Mouse (Mus musculus) forebrain, embryonic 11.5 days (tissue): ENCODE data around the gene Ptprz1. TPM values are rescaled to one million over a fixed set of nuclear protein-coding genes. Genes with fewer than 3 reads are reported as not detected.
"Not testable (repeated sequence)": the region's sequence is repeated elsewhere in the genome, so short reads cannot be mapped to it uniquely, and the experiment has no call there.

Source experiments
- ATAC-seq: fragments of 200-750 bp; cut with Nextera tagmentation; replicated peaks from 2 replicates; pipeline ENCODE4 v1.8.0; 2017; ENCODE audit warnings: moderate TSS enrichment; ENCODE audit not compliant: low FRiP score
- DNase-seq: peaks from one replicate; pipeline ENCODE4 v3.0.0-alpha.2; 2017; ENCODE audit warnings: low spot score
- H3K27ac ChIP-seq: fragments of 300-500 bp; sonication (generic); 2 replicates; pipeline ENCODE4 v1.5.1; 2014; ENCODE audit warnings: low read depth, low read length
- H3K27me3 ChIP-seq: fragments of 300-500 bp; sonication (generic); 2 replicates; pipeline ENCODE4 v1.6.1; 2014; ENCODE audit warnings: mild to moderate bottlenecking, low read length, mixed read lengths; ENCODE audit not compliant: control insufficient read depth, insufficient read depth
- H3K36me3 ChIP-seq: fragments of 300-500 bp; sonication (generic); 2 replicates; pipeline ENCODE4 v1.6.1; 2014; ENCODE audit warnings: mild to moderate bottlenecking, low read length, moderate library complexity, mixed read lengths; ENCODE audit not compliant: control insufficient read depth, insufficient read depth
- H3K4me1 ChIP-seq: fragments of 300-500 bp; sonication (generic); replicated peaks from 2 replicates; pipeline ENCODE4 v1.6.1; 2014; ENCODE audit warnings: low read length, mixed read lengths; ENCODE audit not compliant: control insufficient read depth, insufficient read depth
- H3K4me2 ChIP-seq: fragments of 300-500 bp; sonication (generic); 2 replicates; pipeline ENCODE4 v1.6.1; 2014; ENCODE audit warnings: low read depth, mild to moderate bottlenecking, low read length, moderate library complexity, mixed read lengths; ENCODE audit not compliant: severe bottlenecking
- H3K4me3 ChIP-seq: fragments of 300-500 bp; sonication (generic); 2 replicates; pipeline ENCODE4 v1.5.1; 2014; ENCODE audit warnings: low read depth, low read length
- H3K9ac ChIP-seq: fragments of 300-500 bp; sonication (generic); 2 replicates; pipeline ENCODE4 v1.6.1; 2014; ENCODE audit warnings: low read length
- H3K9me3 ChIP-seq: fragments of 300-500 bp; sonication (generic); 2 replicates; pipeline ENCODE4 v1.6.1; 2016; ENCODE audit warnings: low read length, mixed read lengths; ENCODE audit not compliant: control insufficient read depth
- WGBS: fragments of 180-500 bp; shearing (Covaris S2); extraction: QIAGEN DNeasy Blood & Tissue Kit; methylation state at CpG from one replicate; pipeline ENCODE4 v1.1.7; 2014; 5-methylcytosine and 5-hydroxymethylcytosine counted together
- polyA plus RNA-seq: library from polyadenylated mRNA; unstranded; fragments of >200 nt; fragmentation: Nextera tagmentation; extraction: Ambion mirVana; gene quantifications from 2 replicates; pipeline ENCODE4 v1.2.1, GENCODE M21; 2014

The Ptprz1 gene
- polyA plus RNA-seq, 1 experiment from 2014 or later: 94.4 TPM

DNA sequence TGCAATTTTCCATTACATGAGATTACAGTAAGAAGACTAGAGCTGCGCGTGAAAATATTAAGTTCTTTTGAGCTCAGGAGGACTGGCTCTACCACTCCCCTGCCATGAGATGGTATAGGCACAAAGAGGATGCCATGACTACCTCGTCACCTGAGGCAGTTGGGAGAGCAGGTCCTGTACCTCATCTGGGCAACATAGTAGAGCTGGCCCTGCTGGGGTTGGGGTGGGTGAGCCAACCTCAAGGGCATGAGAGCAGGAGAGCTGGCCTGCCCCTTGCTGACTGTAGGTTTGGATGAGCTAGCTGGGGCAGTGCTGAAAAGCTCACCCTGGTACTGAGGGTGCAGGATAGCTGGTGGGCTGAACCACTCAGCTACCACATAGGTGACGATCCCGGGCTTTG is 180.4 kb downstream of the Ptprz1 start:
- H3K4me3 ChIP-seq: no peak overlapping the region
- WGBS: 95% methylated on average over 5 of the region's 5 CpGs
- H3K4me1 ChIP-seq: no peaks in the 10 kb centered on the region
- ATAC-seq: no peak
- no peak overlapping the region for H3K27ac ChIP-seq
- no peak for DNase-seq
- H3K9ac ChIP-seq: no peak overlapping the region
- H3K4me2 ChIP-seq: no peak overlapping the region
- H3K27me3 ChIP-seq: no peaks in the 10 kb centered on the region
- H3K9me3 ChIP-seq: no peaks in the 10 kb centered on the region
- H3K36me3 ChIP-seq: peaks cover 6% of the 10 kb centered on the region

DNA sequence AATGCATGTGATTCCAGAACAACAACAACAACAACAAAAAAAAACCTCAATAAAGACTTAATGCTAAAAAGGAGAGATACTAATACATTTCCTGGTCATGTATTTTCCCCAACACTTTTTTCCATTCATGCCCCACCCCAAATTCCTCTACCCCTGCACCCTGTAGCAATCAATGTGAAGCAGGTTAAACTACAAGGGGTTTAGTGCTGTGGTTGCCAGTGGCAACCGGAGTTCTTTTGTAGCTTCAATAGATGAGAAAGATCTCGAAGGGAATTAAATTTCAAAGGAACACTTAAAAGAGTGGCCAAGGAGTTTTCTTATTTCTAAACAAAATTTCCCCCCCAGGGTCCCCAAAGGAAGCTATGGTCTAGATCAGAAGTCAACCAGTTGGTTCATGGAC is 200.8 kb downstream of the Ptprz1 start:
- Histone ChIP-seq H3K36me3 (no peaks in the 10 kb centered on the region), H3K27ac (no peak overlapping the region), H3K4me3 (no peak overlapping the region), H3K9me3 (no peaks in the 10 kb centered on the region), H3K9ac (no peak overlapping the region), H3K27me3 (no peaks in the 10 kb centered on the region), H3K4me1 (0 out of 2 replicates have a peak, but pooled peaks cover 2% of the 10 kb centered on the region), H3K4me2 (no peak overlapping the region)
- 44% methylated on average over 2 of the region's 2 CpGs for WGBS
- DNase-seq (no peak), ATAC-seq (no peak)

DNA sequence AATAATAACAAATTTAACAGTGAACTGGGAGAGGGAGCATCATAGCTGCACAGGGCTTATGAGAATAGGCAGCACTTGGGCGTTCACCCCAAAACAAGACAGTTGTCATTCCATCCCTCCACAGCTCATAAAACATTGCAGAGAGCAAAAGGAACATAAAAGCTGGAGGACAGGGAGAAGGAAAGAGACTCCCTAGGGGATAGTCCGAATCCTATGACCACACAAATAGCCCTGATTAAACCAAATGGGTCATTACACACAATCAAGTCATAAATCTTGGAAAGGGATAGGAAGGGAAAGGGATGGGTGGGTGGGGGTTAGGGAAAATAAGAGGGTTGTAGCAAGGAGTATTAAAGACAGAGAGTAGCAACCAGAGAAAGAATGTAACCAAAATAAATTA is 203.0 kb downstream of the Ptprz1 start:
- 84% methylated on average over 2 of the region's 2 CpGs for WGBS
- Histone ChIP-seq H3K36me3 (no peaks in the 10 kb centered on the region), H3K4me3 (no peak overlapping the region), H3K9me3 (no peaks in the 10 kb centered on the region), H3K4me2 (no peak overlapping the region), H3K4me1 (0 out of 2 replicates have a peak, but pooled peaks cover 2% of the 10 kb centered on the region), H3K27me3 (no peaks in the 10 kb centered on the region), H3K27ac (no peak overlapping the region), H3K9ac (no peak overlapping the region)
- no peak for ATAC-seq
- DNase-seq: no peak

DNA sequence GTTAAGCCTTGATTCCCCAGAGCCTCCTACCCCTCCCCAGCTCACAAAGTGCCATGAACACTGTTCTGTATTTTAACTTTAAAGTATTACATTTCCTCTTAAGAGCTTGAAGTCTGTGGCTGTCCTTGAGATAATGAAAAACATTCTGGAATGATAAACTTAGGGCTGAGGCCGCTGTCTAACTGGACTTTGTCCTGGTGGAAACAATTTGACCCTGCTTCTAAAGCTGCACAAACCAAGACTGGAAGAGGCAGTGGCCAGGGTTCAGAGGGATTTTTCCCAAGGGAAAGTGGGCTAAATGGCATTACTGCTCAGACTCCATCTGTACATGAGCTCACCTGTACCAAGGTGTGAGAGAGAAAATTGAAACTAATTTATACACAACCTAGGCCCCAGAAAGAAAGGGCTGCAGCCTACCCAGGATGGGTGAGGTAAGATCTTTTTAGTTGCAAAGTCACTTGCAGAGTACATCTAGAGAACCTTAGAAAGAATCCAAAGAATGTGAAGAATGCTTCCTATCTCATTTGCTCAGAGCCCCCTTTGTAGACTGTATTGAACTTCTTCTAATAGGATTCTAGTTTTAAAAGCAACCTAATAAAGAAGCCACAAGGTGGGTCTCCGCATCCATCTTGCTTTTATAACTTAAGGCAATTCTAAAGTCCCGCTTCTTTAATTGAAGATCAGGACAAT is 204.8 kb downstream of the Ptprz1 start:
- Histone ChIP-seq H3K36me3 (no peaks in the 10 kb centered on the region), H3K4me3 (no peak overlapping the region), H3K9ac (no peak overlapping the region), H3K9me3 (no peaks in the 10 kb centered on the region), H3K4me2 (no peak overlapping the region), H3K27ac (no peak overlapping the region), H3K4me1 (0 out of 2 replicates have a peak, but pooled peaks cover 2% of the 10 kb centered on the region), H3K27me3 (no peaks in the 10 kb centered on the region)
- 50% methylated on average over 3 of the region's 3 CpGs for WGBS
- no peak for DNase-seq
- ATAC-seq: no peak

DNA sequence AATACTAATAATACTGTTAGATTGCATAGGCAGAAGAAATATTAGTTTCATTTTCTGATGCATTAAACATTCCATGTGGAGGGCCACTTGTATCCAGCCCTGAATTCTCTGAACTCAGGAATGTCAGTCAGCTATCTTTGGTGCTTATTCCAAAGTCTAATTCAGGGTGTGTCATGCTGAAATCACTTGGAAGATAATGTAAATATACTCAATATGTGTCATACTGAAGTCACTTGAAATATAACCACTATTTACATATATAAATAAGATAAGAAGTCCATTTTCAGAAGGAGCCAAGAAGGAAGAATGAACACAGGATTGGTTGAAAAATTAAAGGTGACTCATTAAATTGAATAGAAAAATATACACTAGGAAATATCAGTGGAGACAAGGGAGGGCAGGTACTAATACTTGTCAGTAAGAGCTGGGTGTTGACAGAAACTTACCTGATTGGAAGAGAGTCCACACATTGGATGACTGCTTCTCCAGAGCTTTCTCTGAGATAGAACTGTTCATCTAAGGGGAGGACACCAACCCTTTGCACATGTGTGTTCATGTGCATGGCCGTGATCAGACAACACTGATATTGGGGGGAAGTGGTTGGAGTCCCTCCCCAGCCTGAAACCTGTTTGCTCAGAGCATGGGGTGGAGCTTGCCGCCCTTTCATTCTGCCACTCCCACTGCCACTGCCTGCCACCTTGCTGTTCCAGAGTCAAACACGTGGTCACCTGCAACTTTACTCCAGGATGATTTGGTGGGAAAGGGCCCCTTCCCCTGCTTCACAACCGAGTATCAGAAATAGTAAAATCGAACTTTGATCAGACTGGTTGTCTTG is 209.5 kb downstream of the Ptprz1 start:
- no peak for DNase-seq
- H3K36me3 ChIP-seq: no peaks in the 10 kb centered on the region
- WGBS: 87% methylated on average over 5 of the region's 5 CpGs
- no peak overlapping the region for H3K4me3 ChIP-seq
- no peaks in the 10 kb centered on the region for H3K4me1 ChIP-seq
- no peaks in the 10 kb centered on the region for H3K27me3 ChIP-seq
- ATAC-seq: no peak
- H3K9ac ChIP-seq: no peak overlapping the region
- H3K9me3 ChIP-seq: no peaks in the 10 kb centered on the region
- H3K27ac ChIP-seq: no peak overlapping the region
- no peak overlapping the region for H3K4me2 ChIP-seq

DNA sequence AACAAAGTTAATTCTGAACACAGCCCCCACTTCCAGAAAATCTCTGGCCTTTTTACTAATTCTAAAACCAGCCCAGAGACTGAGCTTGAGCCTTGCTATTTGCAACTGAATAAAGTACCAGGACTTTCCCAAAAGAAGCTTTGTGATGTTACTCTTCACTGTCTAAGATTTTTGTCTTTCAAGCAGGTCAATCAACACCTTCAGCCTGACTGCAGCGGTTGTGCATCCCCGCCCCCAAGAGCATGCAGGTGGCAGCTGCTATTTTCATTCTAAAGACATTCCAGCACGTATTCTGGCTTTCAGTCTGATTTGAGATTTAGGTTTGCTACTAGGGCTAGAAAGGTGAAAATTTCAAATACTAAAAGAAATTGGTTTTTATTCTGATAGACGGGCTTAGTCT is 214.0 kb downstream of the Ptprz1 start:
- 79% methylated on average over 4 of the region's 4 CpGs for WGBS
- H3K4me2 ChIP-seq, H3K9me3 ChIP-seq, H3K27me3 ChIP-seq, H3K27ac ChIP-seq, H3K36me3 ChIP-seq, DNase-seq, H3K9ac ChIP-seq, H3K4me3 ChIP-seq, H3K4me1 ChIP-seq, ATAC-seq: not testable (repeated sequence)

DNA sequence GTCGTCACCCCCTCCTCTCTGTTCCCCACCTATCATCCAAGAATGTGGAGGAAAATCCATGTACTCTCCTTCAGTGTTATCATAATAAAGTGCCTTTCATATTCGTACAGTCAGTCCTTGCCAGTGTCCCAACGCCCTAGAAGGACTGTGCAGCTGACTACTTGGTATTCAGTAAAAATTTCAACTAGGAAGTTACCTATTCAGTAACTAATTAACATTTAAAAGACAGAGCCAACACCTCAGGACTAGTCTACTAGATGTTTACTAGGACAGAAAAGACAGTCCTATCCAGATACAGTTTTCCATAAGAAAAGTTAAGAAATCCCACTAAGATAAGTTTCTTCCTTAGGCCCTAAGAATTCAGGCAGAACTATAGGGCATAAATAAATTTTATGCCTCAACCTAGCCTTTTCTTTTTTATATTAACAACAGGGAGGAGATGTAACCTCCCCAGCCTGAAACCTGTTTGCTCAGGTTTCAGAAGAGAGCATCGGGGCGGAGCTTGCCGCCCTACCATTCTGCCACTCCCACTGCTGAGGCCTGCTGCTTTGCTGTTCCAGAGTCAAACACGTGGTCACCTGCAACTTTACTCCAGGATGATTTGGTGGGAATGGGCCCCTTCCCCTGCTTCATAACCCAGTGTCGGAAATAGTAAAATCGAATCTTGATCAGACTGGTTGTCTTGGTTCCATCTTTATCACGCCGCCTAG is 215.2 kb downstream of the Ptprz1 start:
- not testable (repeated sequence) for H3K9me3 ChIP-seq, H3K27ac ChIP-seq, H3K4me1 ChIP-seq, H3K9ac ChIP-seq, H3K4me3 ChIP-seq, ATAC-seq, DNase-seq, H3K36me3 ChIP-seq, H3K27me3 ChIP-seq, H3K4me2 ChIP-seq
- WGBS: 93% methylated on average over 11 of the region's 11 CpGs
